Mouse (Mus musculus): ENCODE results near the gene Il1rapl2. TPM values are rescaled to one million over a fixed set of nuclear protein-coding genes. Genes with fewer than 3 reads are reported as not detected.

Il1rapl2 gene
- total RNA-seq (2023): not detected in 2 replicates

DNA sequence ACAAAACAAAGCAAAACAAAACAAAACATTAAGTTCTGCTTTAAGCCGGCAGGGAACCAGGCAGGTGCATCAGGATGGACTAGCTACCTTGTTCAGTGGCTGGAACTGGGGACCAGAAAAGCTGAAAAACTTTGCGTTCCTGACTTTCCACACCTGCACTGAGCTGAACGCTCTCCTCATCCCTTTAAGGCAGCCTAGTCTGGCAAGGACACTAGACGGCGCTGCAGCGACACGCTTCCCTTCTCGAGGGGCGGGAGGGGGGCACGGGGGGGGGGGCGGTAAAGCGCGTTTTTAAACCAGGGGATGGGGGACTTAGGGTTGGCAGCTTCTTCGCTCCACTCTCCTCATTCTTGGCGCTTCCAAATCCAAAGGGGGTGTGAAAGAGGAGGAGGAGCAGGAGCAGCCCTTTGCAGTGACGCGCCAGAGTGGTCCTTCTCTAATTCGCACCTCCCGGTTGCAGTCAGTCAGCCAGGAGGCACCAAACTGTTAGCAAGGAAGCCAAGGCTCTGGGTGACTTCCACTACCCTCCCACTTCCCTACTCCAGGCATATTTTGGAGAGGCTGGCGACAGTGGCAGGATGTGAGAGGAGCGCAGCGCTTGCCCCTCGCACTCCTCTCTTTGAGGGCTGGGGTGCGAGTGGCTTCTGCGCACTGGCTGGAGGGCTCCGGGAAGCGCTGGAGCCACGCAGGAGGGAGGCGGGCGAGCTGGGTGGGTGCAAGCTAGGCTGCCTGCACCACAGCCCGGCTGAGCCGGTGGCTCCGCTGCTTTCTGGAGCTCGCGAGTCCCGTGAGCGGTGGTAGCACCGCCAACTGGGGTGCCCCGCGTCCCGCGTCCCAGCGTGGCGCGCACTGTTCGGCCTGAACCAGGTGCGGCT, at the start of gene Il1rapl2:
TSS of gene Il1rapl2 (plus strand) at position 288 of the 875 bp plus-strand sequence.

DNA sequence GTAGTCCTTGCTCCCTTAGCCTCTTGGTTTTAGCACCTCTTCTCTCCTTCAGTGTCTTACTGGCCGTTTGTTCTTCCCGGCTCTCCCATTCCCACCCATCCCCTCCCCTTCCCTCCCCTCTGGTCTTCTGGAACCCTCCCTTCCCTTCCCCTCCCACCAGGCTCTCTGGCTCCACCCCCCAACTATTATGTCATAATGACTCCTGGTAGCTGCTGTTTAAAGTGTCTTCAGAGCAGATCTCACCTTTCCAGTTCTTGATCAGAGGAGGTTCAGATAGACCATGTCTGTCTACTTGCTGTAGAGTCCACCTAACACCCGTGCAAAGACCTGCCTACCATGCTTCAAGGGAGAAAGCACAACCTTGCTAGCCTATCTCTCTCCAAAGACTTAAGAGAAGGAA, 639.1 kb downstream of the Il1rapl2 start, which contains the start of gene Tex13a:
TSS of gene Tex13a (minus strand) at position 101 of the 400 bp plus-strand sequence.

